Mouse (Mus musculus): ENCODE data around the gene 2310061I04Rik.
"Not testable (repeated sequence)": the region's sequence is repeated elsewhere in the genome, so short reads cannot be mapped to it uniquely, and the experiment has no call there.

The 2310061I04Rik gene

GRCm38 (mm10) chr17:35896781-35897643, at the start of gene 2310061I04Rik:
Gene 2310061I04Rik, minus strand, starts transcription at chr17:35897431.
- peak; percentile 89 for DNase-seq (ENCODE audit: low spot score)

GRCm38 (mm10) chr17:35939941-35940340, 42.7 kb upstream of the 2310061I04Rik start:
- no peak for DNase-seq (ENCODE audit: low spot score)

GRCm38 (mm10) chr17:35939108-35939507, 41.9 kb upstream of the 2310061I04Rik start:
- no peak for DNase-seq (ENCODE audit: low spot score)

- DNase-seq (ENCODE audit: low spot score): peak; percentile 47
Measured at GRCm38 (mm10) chr17:35937700-35938348, 40.6 kb upstream of the 2310061I04Rik start.

- DNase-seq (ENCODE audit: low spot score): not testable (repeated sequence)
Measured at GRCm38 (mm10) chr17:35935763-35936162, 38.5 kb upstream of the 2310061I04Rik start.

- no peak for DNase-seq (ENCODE audit: low spot score)
Measured at GRCm38 (mm10) chr17:35932608-35933007, 35.4 kb upstream of the 2310061I04Rik start.

GRCm38 (mm10) chr17:35930627-35931026, 33.4 kb upstream of the 2310061I04Rik start:
- DNase-seq (ENCODE audit: low spot score): no peak

GRCm38 (mm10) chr17:35929534-35929933, 32.3 kb upstream of the 2310061I04Rik start:
- DNase-seq (ENCODE audit: low spot score): no peak

GRCm38 (mm10) chr17:35927471-35927870, 30.2 kb upstream of the 2310061I04Rik start:
- DNase-seq (ENCODE audit: low spot score): no peak

GRCm38 (mm10) chr17:35923281-35923680, 26.1 kb upstream of the 2310061I04Rik start:
- DNase-seq (ENCODE audit: low spot score): no peak

- peak; percentile 49 for DNase-seq (ENCODE audit: low spot score)
Measured at GRCm38 (mm10) chr17:35922566-35922965, 25.3 kb upstream of the 2310061I04Rik start.

- no peak for DNase-seq (ENCODE audit: low spot score)
Measured at GRCm38 (mm10) chr17:35921710-35922109, 24.5 kb upstream of the 2310061I04Rik start.

GRCm38 (mm10) chr17:35920862-35921562, 23.8 kb upstream of the 2310061I04Rik start:
- DNase-seq (ENCODE audit: low spot score): peak; percentile 64

GRCm38 (mm10) chr17:35920384-35920783, 23.2 kb upstream of the 2310061I04Rik start:
- no peak for DNase-seq (ENCODE audit: low spot score)

- DNase-seq (ENCODE audit: low spot score): no peak
Measured at GRCm38 (mm10) chr17:35919864-35920301, 22.7 kb upstream of the 2310061I04Rik start.

GRCm38 (mm10) chr17:35919060-35919715, 22.0 kb upstream of the 2310061I04Rik start:
- peak; percentile 98 for DNase-seq (ENCODE audit: low spot score)

- peak; percentile 47 for DNase-seq (ENCODE audit: low spot score)
Measured at GRCm38 (mm10) chr17:35918276-35919059, 21.2 kb upstream of the 2310061I04Rik start.

- peak; percentile 57 for DNase-seq (ENCODE audit: low spot score)
Measured at GRCm38 (mm10) chr17:35917463-35918251, 20.4 kb upstream of the 2310061I04Rik start.

- DNase-seq (ENCODE audit: low spot score): no peak
Measured at GRCm38 (mm10) chr17:35917143-35917462, 19.9 kb upstream of the 2310061I04Rik start.
